Mouse (Mus musculus) adrenal gland, postnatal 25 days (tissue): Measurements from ENCODE around the gene Fbxo28. TPM values are rescaled to one million over a fixed set of nuclear protein-coding genes. Genes with fewer than 3 reads are reported as not detected.
A peak's percentile ranks its signal among the peaks of the same experiment; 100 is the strongest.

Experiments
- DNase-seq: peaks from one replicate; pipeline ENCODE4 v3.0.0; 2021; ENCODE audit warnings: mixed read lengths
- long read RNA-seq: library from polyadenylated mRNA; stranded (forward); transcript quantifications from one replicate; pipeline ENCODE4 v2.0.0, GENCODE M21; 2021
- total RNA-seq: library from RNA; stranded (reverse); gene quantifications from 2 replicates; pipeline ENCODE4 v1.2.3, GENCODE M21; 2021

Gene Fbxo28
- total RNA-seq = 34.1 and 45.9 TPM in 2 replicates
- long read RNA-seq, full-length matches to known transcripts = 17 of 22 reads
- long read RNA-seq, partial matches to known transcripts = 0 of 22 reads
- long read RNA-seq, other reads (novel, unspliced or antisense) = 5 of 22 reads

DNA sequence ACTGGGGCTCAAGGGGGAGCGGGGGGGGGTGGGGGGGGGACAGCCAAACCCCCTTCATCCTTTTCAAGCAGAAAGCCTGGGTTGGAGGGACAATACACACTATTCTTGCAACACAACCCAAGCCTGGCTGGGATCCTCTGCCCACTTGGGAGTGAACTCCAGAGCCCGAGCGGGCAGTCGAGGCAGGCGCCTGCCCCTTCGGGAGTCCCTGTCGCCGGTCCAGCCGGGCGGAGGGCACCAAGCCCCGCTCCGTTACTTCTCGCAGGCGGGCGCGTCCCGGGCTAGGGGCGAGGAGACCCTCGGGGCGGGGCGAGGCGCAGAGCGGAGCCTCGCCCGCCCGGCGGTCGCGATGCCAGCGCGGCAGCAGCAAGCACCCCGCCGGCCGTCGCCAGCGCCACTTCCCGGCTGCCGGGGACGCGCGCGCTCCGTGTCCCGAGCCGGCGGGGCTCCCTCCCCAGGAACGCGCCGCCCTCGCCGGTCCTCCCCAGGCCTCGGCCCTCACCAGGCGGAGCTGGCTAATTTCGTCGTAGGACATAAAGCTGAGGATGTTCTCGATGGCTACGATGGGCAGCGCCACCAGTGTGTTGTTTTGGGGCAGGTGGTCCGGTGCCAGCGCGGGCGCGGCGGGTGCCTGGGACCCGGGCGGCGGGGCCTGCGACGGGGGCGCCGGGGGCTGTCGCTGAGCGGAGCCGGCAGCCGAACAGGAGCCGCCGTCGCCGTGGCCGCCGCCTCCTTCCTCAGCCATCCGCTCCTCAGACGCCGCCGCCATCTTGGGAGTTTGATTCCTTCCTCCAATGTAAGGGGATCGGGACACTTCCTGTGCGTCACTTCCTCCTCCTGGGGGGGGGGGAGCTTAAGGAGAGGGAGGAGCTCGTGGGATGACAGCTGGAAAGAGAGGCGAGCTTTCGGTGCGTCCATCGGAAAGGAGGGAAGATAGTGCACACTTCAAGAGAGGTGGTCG is at the start of gene Fbxo28:
Gene Fbxo28 (minus strand): TSS at position 809 of the 961 bp plus-strand sequence.
- DNase-seq = peak; percentile 85

DNA sequence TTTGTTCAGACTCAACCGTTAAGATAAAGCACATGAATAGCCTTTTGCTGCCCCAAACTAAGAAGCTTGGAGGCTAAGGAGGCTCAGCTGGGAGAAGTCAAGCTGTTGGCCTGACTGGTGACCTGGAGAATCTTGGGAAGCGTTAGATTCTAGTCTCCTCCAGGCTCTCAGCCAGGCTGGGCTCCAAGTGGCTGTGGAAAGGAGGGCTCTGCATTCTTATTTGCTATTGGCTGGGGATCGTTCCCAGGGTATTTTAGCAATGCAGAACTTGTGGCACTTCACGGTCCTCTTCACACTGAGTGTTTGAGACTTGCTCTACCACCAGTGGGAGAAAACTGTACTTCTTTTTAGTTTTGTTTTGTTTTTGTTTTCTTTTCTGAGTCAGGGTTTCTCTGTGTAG is 47.3 kb upstream of the Fbxo28 start:
- no peak for DNase-seq

DNA sequence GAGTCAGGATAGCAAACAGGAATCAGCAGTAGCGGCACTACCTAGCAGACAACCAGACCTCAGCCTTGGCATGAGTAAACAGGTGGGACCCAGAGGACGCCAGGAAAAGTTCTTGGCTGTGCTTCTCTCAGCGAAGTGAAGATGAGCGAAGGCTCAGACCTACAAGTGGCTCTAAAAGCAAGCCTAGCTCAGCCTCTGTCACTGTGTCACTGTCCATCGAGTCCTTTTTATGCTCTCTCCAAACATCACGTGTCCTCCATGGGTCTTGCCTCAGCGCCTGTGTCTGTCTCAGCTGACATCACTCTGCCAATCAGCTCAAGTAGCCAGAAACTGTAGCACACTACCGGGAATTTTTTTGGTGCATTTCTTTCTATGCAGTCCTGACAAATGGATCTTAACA is 45.0 kb upstream of the Fbxo28 start:
- DNase-seq = no peak

GRCm38 (mm10) chr1:182383096-182383495 is 41.7 kb upstream of the Fbxo28 start:
- no peak for DNase-seq

DNA sequence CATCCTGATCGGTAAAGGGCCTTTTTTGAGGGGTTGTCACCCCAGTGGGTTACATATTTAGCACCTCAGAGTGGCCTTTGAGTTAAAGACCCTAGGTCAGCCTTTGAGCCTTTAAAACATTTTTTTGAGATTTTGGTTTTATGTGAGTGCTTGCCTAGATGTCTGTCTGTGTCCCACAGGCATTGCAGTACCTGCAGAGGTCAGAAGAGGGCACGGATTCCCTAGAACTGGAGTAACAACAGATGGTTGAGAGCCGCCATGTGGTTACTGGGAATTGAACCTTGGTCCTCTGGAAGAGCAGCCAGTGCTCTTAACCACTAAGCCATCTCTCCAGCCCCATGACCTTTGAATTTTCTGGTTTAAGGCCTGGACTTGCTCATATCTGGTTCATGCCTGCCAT is 39.9 kb upstream of the Fbxo28 start:
- DNase-seq = no peak

GRCm38 (mm10) chr1:182380683-182381082 is 39.3 kb upstream of the Fbxo28 start:
- no peak for DNase-seq

DNA sequence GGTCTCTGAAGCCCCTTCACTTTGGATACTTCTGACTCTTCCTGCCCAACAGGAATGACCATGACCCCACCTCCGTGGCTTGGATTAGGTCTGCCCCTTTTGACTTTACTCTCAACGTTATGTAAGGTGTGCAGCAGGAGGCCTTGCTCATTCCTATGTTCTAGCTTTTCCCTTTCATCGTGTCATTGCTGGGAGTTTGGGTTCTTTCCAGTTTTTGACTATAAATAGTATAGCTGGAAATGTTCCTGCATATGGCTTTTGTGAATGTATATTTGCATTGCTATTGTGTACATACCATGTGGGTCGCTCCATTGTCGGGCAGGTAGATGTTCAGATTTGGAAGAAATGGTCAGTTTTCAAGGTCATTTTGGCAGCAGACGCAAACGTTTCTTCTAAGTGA is 37.4 kb upstream of the Fbxo28 start:
- DNase-seq = no peak

DNA sequence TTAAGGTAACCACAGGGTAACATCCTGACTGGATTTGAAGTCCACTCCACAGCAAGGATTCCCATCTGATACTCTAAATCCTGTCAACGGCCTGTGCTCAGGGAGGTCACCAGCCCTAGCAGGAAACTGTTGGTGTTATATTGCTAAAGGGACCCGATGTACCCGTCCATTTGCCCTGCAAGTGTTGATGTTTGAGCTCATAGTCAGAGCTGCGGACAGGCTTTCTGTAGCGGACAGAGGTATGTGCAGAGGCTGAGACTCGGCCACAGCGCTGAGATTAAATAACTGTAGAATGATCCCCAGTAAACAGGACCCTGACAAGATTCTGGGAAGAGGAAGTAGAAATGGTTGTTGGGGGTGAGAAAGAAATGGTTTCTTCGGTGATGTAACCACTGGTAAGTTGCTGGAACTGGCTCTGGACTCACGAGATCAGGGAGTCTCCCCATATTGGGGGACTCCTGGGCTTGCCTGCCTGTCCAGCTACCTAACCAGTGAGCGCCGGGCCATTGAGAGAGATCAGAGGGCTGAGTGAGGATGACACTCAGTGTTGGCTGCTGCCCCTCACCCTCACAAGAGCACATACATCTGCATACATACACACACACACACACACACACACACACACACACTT is 36.9 kb upstream of the Fbxo28 start:
- no peak for DNase-seq

- no peak for DNase-seq
Observed at GRCm38 (mm10) chr1:182377519-182377918, 36.1 kb upstream of the Fbxo28 start.

- DNase-seq = no peak
Observed at GRCm38 (mm10) chr1:182376826-182377225, 35.4 kb upstream of the Fbxo28 start.

GRCm38 (mm10) chr1:182376221-182376620 is 34.8 kb upstream of the Fbxo28 start:
- no peak for DNase-seq

- no peak for DNase-seq
Observed at GRCm38 (mm10) chr1:182371891-182372290, 30.5 kb upstream of the Fbxo28 start.

- no peak for DNase-seq
Observed at GRCm38 (mm10) chr1:182369435-182369834, 28.0 kb upstream of the Fbxo28 start.

- DNase-seq = no peak
Observed at GRCm38 (mm10) chr1:182368782-182369181, 27.4 kb upstream of the Fbxo28 start.

GRCm38 (mm10) chr1:182368309-182368708 is 26.9 kb upstream of the Fbxo28 start:
- no peak for DNase-seq

DNA sequence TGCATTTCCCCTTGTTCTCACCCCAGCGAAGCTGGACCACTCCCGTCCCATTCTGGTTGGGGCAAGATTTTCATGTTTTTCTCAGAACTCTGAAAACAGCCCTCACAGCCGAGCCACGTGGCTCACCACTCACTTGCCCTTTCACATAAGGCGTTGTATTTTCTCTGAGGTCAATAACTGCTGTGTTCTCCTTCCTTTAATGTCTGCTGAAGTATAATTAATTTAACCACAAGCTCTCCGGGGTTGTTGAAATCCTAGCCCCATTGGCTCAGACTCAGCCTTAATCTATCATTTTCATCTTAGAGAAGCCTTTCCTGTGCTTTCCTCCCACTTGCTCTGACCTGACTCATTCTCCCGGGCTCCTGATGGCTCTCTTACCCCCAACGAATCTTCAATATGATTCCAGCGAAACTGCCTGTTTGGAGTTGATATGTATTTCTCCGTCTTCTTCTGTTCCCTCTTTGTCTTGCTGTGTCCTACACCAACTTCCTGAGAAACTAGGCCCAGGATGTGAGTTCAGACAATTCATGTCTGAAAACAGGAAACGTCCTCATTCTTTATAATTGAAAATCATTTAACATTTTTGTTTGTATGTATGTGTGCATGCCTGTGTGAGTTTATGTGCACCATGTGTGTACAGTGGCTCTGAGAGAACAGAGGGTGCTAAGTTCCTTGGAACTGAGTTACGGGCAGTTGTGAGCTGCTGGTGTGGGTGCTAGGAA is 22.4 kb upstream of the Fbxo28 start:
- DNase-seq = no peak

- DNase-seq = no peak
Observed at GRCm38 (mm10) chr1:182362703-182363102, 21.3 kb upstream of the Fbxo28 start.

- no peak for DNase-seq
Observed at GRCm38 (mm10) chr1:182358133-182358532, 16.7 kb upstream of the Fbxo28 start.

DNA sequence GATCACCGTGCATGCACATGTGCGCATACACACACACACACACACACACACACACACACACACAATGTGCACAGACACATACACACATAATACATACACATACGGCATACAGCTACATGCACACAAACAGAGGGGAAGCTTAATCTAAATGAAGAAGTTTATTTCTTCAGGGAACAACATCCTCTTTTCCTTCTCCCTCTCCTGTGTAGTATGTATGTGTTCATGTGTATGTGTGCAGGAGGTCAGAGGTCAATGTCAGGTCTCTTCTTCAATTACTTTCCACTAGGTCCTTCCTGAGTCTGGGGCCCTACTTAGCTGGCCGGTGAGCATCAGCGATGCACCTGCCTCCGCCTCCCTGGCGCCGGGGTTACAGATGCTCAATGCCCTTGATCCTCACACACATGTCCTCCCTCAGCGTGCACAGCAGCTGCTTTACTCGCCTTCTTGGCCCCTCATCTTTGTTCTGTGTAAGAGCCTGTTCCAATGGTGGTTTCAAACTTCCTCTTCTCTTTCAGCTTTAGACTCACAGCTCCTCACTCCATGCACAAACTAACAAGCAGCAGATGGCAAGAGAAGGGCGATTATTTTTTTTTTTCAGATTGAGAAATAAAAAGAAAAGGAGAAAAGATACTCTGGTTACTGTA is 13.2 kb upstream of the Fbxo28 start:
- DNase-seq = no peak

DNA sequence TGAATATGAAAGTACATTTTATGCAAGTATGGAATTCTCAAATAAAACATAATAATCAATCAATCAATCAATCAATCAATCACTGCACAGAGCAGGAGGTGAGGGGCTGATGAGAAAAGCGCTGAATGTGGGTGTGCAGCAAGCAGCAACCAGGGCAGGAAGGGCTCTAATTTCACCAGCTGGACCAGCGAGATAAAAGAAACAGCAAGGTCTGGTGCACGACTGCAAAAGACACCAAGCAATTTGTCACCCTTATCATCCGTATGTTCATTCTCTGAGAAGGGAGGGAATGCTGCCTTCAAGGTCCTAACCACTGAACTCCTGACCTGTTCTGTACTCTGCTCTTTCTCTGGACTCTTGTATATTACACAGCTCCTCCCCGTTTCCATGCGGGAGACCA is 8.1 kb upstream of the Fbxo28 start:
- DNase-seq = no peak

GRCm38 (mm10) chr1:182346491-182346890 is 5.1 kb upstream of the Fbxo28 start:
- DNase-seq = no peak

GRCm38 (mm10) chr1:182345857-182346256 is 4.4 kb upstream of the Fbxo28 start:
- no peak for DNase-seq
